Mouse (Mus musculus) lung, adult 2 months (tissue): ENCODE data around the gene Tipin. TPM values are rescaled to one million over a fixed set of nuclear protein-coding genes. Genes with fewer than 3 reads are reported as not detected.

Experiments
- DNase-seq: peaks from one replicate; pipeline ENCODE4 v3.0.0; 2022
- H3K4me1 ChIP-seq: fragments of 200-500 bp; 2 replicates; pipeline ENCODE4 v1.6.1; 2011; ENCODE audit warnings: low read length; ENCODE audit not compliant: control insufficient read depth, insufficient read depth
- H3K4me3 ChIP-seq: fragments of 200-500 bp; replicated peaks from 2 replicates; pipeline ENCODE3; 2011; ENCODE audit warnings: low read depth, mild to moderate bottlenecking, control low read depth, low read length; ENCODE audit errors: extremely low read depth
- CTCF ChIP-seq: fragments of 200-500 bp; IDR thresholded peaks from 2 replicates; pipeline ENCODE4 v1.5.1; 2011; ENCODE audit warnings: mild to moderate bottlenecking, low read length, control low read depth; ENCODE audit not compliant: insufficient read depth
- POLR2A ChIP-seq: fragments of 200-500 bp; IDR thresholded peaks from 2 replicates; pipeline ENCODE4 v1.6.1; 2011; ENCODE audit warnings: low read depth, mild to moderate bottlenecking, control low read depth, low read length, borderline replicate concordance; ENCODE audit errors: extremely low read depth
- WGBS: fragments of 180-500 bp; shearing (Covaris S2); methylation state at CpG from one replicate; pipeline ENCODE4 v1.1.7; 2018; 5-methylcytosine and 5-hydroxymethylcytosine counted together
- polyA plus RNA-seq: library from polyadenylated mRNA; depleted of rRNA; stranded (reverse); fragments of >200 nt; gene quantifications from 2 replicates; pipeline ENCODE4 v1.2.3, GENCODE M21; 2012; rRNA removed

Gene Tipin
- polyA plus RNA-seq, result 2.5 and 4.9 TPM in 2 replicates

- H3K4me1 ChIP-seq, result peaks cover 7% of the 10 kb centered on the region; the same call in 1 of the 2 replicates
- peak within 1 kb of the TSS; percentile 96 for H3K4me3 ChIP-seq
- TF ChIP-seq CTCF (no peak), POLR2A (peak; percentile 78; the same call in 1 of the 2 replicates)
- peak; percentile 97 for DNase-seq
- 1% methylated on average over 46 of the region's 46 CpGs for WGBS
Measured at GRCm38 (mm10) chr9:64281105-64281780, at the start of gene Tipin. Gene Tipin, plus strand, starts transcription at chr9:64281581.

- Histone ChIP-seq H3K4me1 (peaks cover 15% of the 10 kb centered on the region; the same call in 1 of the 2 replicates), H3K4me3 (no peak overlapping the region)
- WGBS, result 68% methylated on average over 3 of the region's 3 CpGs
- no peak for TF ChIP-seq CTCF
- DNase-seq, result no peak
Measured at GRCm38 (mm10) chr9:64231674-64232073, 49.7 kb upstream of the Tipin start.

GRCm38 (mm10) chr9:64232257-64232957, 49.0 kb upstream of the Tipin start:
- no peak for TF ChIP-seq CTCF
- no peak for TF ChIP-seq POLR2A
- no peak for DNase-seq
- WGBS, result 43% methylated on average over 9 of the region's 9 CpGs

GRCm38 (mm10) chr9:64233656-64234055, 47.7 kb upstream of the Tipin start:
- WGBS, result 53% methylated on average over 5 of the region's 5 CpGs
- no peak for TF ChIP-seq POLR2A
- TF ChIP-seq CTCF, result no peak
- no peak for DNase-seq

More at GRCm38 (mm10) chr9:64232257-64232957, 49.0 kb upstream of the Tipin start:
- Histone ChIP-seq H3K4me1 (peaks cover 15% of the 10 kb centered on the region; the same call in 1 of the 2 replicates), H3K4me3 (no peak overlapping the region)

GRCm38 (mm10) chr9:64234768-64235435, 46.5 kb upstream of the Tipin start, which contains the start of gene Uchl4:
Gene Uchl4, plus strand, starts transcription at chr9:64235201.
- whole genome bisulfite sequencing, result 87% methylated on average over 8 of the region's 8 CpGs

More at GRCm38 (mm10) chr9:64233656-64234055, 47.7 kb upstream of the Tipin start:
- H3K4me3 ChIP-seq, result no peak overlapping the region
- H3K4me1 ChIP-seq, result peaks cover 11% of the 10 kb centered on the region; the same call in 1 of the 2 replicates

GRCm38 (mm10) chr9:64236056-64236455, 45.3 kb upstream of the Tipin start:
- Histone ChIP-seq H3K4me3 (no peak overlapping the region), H3K4me1 (peaks cover 14% of the 10 kb centered on the region; the same call in 1 of the 2 replicates)
- TF ChIP-seq POLR2A, result no peak
- no peak for TF ChIP-seq CTCF
- WGBS, result 97% methylated on average over 7 of the region's 7 CpGs
- DNase-seq, result no peak

More at GRCm38 (mm10) chr9:64234768-64235435, 46.5 kb upstream of the Tipin start, which contains the start of gene Uchl4:
- Histone ChIP-seq H3K4me3 (no peak within 1 kb of the TSS), H3K4me1 (peaks cover 11% of the 10 kb centered on the region; the same call in 1 of the 2 replicates)
- TF ChIP-seq CTCF (no peak), POLR2A (no peak)
- DNase-seq, result no peak

- WGBS, result 51% methylated on average over 2 of the region's 2 CpGs
- Histone ChIP-seq H3K4me1 (peaks cover 7% of the 10 kb centered on the region; the same call in 1 of the 2 replicates), H3K4me3 (no peak overlapping the region)
- TF ChIP-seq POLR2A (no peak), CTCF (no peak)
- no peak for DNase-seq
Measured at GRCm38 (mm10) chr9:64240116-64240515, 41.3 kb upstream of the Tipin start.

GRCm38 (mm10) chr9:64240681-64241080, 40.7 kb upstream of the Tipin start:
- TF ChIP-seq POLR2A (no peak), CTCF (no peak)
- WGBS, result 42% methylated on average over 8 of the region's 8 CpGs
- DNase-seq, result no peak
- no peak overlapping the region for H3K4me3 ChIP-seq
- H3K4me1 ChIP-seq, result peaks cover 7% of the 10 kb centered on the region; the same call in 1 of the 2 replicates

- no peak overlapping the region for H3K4me3 ChIP-seq
- TF ChIP-seq POLR2A (no peak), CTCF (no peak)
- 26% methylated on average over 6 of the region's 6 CpGs for WGBS
- no peak for DNase-seq
- H3K4me1 ChIP-seq, result peaks cover 7% of the 10 kb centered on the region; the same call in 1 of the 2 replicates
Measured at GRCm38 (mm10) chr9:64242381-64242831, 39.0 kb upstream of the Tipin start.
